Mouse (Mus musculus) layer of hippocampus, postnatal 25 days (tissue): ENCODE measurements at regions not wholly inside any gene's neighbourhood (a gene's known extent, or its start where the extent isn't known, plus 50 kb on each side); places are given as distances from the start of the nearest gene placed in this dataset.

ENCODE experiments used
- DNase-seq, 2 experiments: peaks; one replicate each; pipeline ENCODE4 v3.0.0; 2022; ENCODE audit warnings: mixed read lengths in 2 of 2, low spot score in 1 of 2; ENCODE audit errors: extremely low spot score in 1 of 2

DNA sequence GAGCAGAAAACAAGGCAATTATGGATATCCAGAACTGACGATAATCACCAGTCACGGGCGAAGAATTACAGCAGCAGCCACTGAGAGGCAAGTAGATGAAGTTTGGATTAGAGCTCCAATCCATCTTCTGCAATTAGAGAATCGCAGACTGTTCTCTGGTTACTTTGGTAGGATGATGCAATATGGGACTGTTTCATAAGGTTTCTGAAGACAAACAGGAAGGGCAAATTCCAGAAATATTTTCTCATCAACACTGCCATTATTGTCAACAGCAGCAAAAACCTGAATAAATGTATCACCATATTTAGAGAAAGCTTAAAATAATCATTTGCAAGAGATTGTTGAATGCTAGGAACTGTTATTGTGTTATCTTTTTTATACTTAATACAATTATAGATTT is 342.4 kb downstream of the Cdh11 start:
- no peak for DNase-seq

DNA sequence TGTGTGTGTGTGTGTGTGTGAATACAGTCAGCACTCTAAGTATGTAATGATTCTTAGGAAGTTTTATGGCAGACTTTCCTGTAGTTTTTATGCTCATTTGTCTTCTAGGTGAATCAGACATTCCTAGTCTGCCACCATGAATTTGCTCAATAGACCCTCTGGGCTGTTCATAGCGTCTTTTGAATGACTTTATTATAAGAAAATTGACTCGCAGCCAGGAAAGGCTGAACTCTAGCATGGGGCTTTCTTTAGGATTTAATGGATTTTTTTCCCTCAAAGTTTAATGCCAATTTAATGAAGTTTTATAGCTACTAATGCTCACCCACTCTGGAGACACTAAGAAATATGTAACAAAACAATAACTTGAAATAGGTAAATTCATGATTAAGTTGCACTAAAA is 363.6 kb downstream of the Cdh11 start:
- DNase-seq, result no peak

DNA sequence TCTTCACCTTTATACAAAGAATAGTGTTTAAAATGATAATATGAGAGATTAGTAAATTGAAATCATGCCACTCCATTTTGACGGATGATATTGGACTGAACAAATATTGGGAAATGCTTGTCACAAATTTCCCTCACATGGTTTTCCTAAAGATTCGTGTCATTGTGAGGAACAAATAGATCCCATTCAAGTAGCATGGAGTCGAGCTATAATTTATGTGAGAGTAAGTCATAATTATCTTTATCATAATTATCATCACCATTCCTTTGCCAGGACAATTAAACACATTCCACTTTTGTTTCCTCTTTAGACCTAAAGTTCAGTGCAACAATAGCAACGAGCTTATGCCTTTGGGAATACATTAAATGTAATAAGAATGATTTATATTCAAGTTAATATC is 370.5 kb downstream of the Cdh11 start:
- no peak for DNase-seq

DNA sequence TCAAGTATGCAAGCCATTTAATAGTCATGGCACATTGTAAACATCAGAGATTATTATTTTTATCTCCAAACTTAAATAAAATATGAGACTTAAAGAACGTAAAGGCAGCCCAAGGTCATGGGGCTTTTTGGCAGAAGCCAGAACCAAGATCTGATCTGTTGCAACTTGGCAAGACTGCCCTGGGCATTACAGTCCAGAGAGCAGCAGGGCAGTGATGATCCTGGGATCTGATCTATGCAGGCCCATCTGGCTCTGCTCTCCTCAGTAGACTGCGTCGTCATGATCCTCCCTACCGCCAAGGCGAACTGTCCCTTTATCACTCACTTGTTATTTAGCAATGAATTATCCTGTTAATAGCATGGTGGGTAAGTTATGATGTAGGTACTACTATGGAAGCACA is 372.0 kb downstream of the Cdh11 start:
- DNase-seq, result no peak

DNA sequence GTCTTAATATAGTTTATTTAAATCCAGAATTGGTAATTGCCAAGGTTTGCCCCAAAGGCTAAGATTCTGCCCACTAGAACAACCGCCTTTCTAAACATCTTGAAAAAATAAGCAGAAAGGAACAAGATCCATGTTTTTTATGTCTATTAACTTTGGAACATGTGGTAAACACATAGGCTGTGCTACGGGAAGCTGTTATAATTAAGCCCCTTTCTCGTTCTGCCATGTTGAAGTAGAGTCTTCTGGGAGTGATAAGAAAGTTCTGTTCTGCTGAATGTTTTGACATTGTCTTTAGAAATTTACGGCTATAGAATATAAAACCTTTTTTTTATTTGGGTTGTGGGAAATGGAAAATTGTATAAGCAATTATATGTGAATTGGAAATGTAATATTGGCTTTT is 397.9 kb downstream of the Cdh11 start:
- DNase-seq, result no peak

DNA sequence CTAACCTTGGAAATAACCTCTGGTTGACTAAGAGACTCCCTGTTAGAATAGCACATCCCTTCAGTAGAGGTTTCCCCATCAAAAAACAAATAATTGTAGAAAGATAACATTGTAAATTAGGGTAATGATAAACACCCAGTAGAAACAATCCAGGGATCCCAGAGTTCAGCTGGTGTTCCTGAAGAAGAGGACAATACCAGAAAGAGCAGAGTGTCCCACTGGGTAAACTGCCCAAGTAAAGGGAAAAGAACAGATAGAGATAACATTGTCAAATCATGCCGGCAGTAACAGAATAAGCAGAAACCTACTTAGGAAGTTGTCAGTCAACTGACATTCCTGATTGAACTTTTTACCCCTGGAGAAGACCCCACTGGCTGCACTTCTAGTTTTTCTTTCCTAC is 440.1 kb downstream of the Cdh11 start:
- DNase-seq, result no peak

DNA sequence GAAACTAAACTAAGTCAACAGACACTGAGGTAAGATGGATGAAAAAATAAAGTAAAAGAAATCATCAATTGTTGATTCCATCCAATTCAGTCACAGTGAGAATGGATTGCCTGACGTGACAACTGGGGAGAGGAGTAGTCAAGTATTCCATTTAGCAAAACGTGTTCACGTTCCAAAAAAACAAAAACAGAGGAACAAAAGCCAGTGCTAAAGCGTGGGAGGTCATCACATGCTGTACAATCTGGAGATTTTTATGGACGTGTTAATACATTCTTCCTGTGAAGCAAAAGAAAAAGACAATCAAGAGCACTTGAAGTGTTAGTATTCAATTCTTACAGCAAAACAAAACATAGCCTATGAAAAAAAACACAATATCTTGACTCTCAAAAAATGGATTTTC is 452.9 kb downstream of the Cdh11 start:
- no peak for DNase-seq

DNA sequence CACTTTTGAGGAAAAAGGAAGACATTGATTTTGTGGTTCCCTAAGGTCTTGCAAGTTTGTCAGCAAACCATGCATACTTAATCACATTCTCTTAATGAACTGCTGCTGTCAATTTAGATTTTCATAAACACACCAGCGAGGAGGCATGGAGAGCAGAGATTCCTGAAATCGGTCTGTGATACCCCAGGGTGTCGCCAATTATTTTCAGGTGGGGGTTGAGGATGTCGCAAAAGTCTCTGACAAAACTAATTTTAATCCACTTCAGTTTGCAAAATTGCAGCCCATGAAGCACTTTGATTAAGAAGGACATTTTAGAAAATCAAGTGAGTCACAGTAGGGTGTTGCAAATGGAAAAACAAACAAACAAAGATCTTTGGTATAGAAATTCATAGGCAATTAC is 454.3 kb downstream of the Cdh11 start:
- no peak for DNase-seq

DNA sequence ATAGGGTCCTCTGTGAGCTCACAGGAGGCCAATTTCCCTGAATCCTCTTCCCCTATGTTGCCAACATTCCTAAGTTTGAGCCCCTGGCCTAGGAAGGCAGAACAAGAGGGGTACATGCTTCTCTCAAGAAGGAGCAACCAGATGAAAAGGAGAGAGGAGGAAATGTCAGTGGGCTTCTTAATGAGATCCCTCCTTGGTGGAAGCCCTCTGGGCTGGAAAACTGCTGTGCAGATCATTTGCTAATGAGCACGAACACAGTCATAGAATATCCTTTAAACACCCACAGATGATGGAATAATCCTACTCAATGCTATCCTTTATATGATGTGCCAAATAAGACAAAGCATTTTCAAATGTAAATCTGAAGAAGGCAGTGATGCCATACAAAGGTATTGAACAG is 455.5 kb downstream of the Cdh11 start:
- DNase-seq, result no peak
